Mouse (Mus musculus) 3134 (cell line): ENCODE measurements around the gene Mlana.

Experiments
- DNase-seq: peaks from one replicate; pipeline ENCODE4 v3.0.0-alpha.2; 2011; ENCODE audit warnings: low spot score; ENCODE audit not compliant: insufficient read length; ENCODE audit errors: extremely low read depth

Mlana gene

GRCm38 (mm10) chr19:29740661-29741060 lies 43.0 kb downstream of the Mlana start:
- DNase-seq = no peak

- DNase-seq = no peak
Observed at GRCm38 (mm10) chr19:29743531-29743930, 45.9 kb downstream of the Mlana start.

- no peak for DNase-seq
Observed at GRCm38 (mm10) chr19:29750994-29751393, 53.4 kb downstream of the Mlana start.

GRCm38 (mm10) chr19:29753939-29754338 lies 56.3 kb downstream of the Mlana start:
- DNase-seq = no peak
